ENCODE assay signal across 16 mouse cellular contexts in the genomic region with DNA sequence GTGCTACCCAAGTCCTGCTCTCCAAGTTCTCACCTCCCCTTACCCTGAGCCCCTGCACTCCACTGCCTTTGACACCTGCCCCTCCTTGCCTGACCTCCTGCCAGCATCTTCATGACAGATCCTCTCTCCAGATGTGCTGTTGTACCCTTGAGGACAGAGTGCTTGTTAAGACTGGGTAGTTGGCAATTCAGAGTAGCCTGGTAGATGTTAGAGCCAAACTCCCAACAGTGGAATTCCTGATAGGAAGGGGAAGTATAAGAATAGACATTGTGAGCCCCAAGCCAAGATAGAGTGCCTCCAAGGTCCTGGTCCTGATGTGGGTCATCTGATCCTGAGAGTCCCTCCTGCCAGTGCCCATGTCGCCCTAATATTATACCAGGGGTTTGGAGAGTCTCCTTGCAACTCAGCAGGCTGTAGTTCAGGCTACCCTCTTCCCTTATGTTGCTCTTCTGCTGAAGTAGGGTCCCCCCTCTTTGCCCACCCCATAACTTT.
DNase-seq lines count a peak whose midpoint lies in the region; ATAC-seq and TF ChIP-seq lines count a peak whose summit lies in the region.
"Had no signal": no experiment of that assay in that cellular context is flagged by ENCODE, and none has a peak within 500 bp of the region (broad histone marks: within the 10 kb centered on the region; RNA-seq: fewer than 3 reads in every experiment).

No protein-coding gene starts in this region.

- H3K9ac ChIP-seq in forebrain, embryonic 15.5 days (replicated peaks), result 0 out of 2 replicates have a peak overlapping the region, but pooled peaks have one; percentile 5
- no peak overlapping the region for H3K9ac ChIP-seq in midbrain, embryonic 12.5 days (replicated peaks)
- H3K9ac ChIP-seq in intestine, embryonic 15.5 days, result no peak overlapping the region
- H3K9ac ChIP-seq: liver, embryonic 12.5 days; neural tube, embryonic 12.5 days had no signal

- H3K36me3 ChIP-seq in forebrain, embryonic 15.5 days, result peaks cover 14% of the 10 kb centered on the region
- H3K36me3 ChIP-seq in midbrain, embryonic 12.5 days, result no peaks in the 10 kb centered on the region
- no peaks in the 10 kb centered on the region for H3K36me3 ChIP-seq in intestine, embryonic 15.5 days
- H3K36me3 ChIP-seq: limb, embryonic 10.5 days; liver, embryonic 12.5 days; neural tube, embryonic 12.5 days had no signal

- peak overlapping the region; percentile 57 for H3K27ac ChIP-seq in cortical plate, adult 2 months (ENCODE audit: insufficient read depth, low read length)
- peak overlapping the region; percentile 97 for H3K27ac ChIP-seq in forebrain, embryonic 15.5 days (replicated peaks)
- H3K27ac ChIP-seq in midbrain, embryonic 12.5 days (replicated peaks), result peak overlapping the region; percentile 92
- no peak overlapping the region for H3K27ac ChIP-seq in intestine, embryonic 15.5 days
- H3K27ac ChIP-seq: liver, embryonic 12.5 days; stomach, postnatal 0 days had no signal

- 78% methylated on average over 1 of the region's 1 CpGs for WGBS in forebrain, embryonic 15.5 days
- 65% methylated on average over 1 of the region's 1 CpGs for WGBS in midbrain, embryonic 12.5 days
- 61% methylated on average over 1 of the region's 1 CpGs for WGBS in intestine, embryonic 15.5 days

- DNase-seq in heart, adult 18-20 months, result peak; percentile 15 to 50
- DNase-seq in heart, postnatal 25 days (ENCODE audit: low spot score), result no peak
- no peak for DNase-seq in kidney, adult 9 months
- DNase-seq in retina, postnatal 1 day, result no peak
- DNase-seq: kidney, adult 11 months; kidney, postnatal 25 days; thymus, postnatal 14 days had no signal

- ATAC-seq in forebrain, embryonic 15.5 days (replicated peaks), result no peak
- no peak for ATAC-seq in midbrain, embryonic 12.5 days (ENCODE audit: low FRiP score, low read depth)
- ATAC-seq in intestine, embryonic 15.5 days, result no peak
- ATAC-seq: liver, embryonic 12.5 days; lung, postnatal 0 days had no signal

- no peak for TF ChIP-seq POLR2A in cortical plate, adult 2 months (IDR thresholded peaks at IDR 0.05; ENCODE audit: extremely low read depth, insufficient read depth, low read length)

- no peak overlapping the region for H3K4me3 ChIP-seq in cortical plate, adult 2 months (ENCODE audit: insufficient read depth, low read length)
- no peak overlapping the region for H3K4me3 ChIP-seq in forebrain, embryonic 15.5 days
- H3K4me3 ChIP-seq in midbrain, embryonic 12.5 days, result no peak overlapping the region
- H3K4me3 ChIP-seq in intestine, embryonic 15.5 days (replicated peaks), result no peak overlapping the region
- H3K4me3 ChIP-seq: limb, embryonic 10.5 days; liver, embryonic 12.5 days; neural tube, embryonic 12.5 days had no signal

- no peaks in the 10 kb centered on the region for H3K9me3 ChIP-seq in forebrain, embryonic 15.5 days
- H3K9me3 ChIP-seq in midbrain, embryonic 12.5 days, result no peaks in the 10 kb centered on the region
- H3K9me3 ChIP-seq in intestine, embryonic 15.5 days, result no peaks in the 10 kb centered on the region
- H3K9me3 ChIP-seq: limb, embryonic 10.5 days; liver, embryonic 12.5 days; neural tube, embryonic 12.5 days had no signal

- intact Hi-C loops in heart, postnatal 25 days (cut with DNase I), result no loop called here

- H3K4me2 ChIP-seq in forebrain, embryonic 15.5 days (replicated peaks), result no peak overlapping the region
- H3K4me2 ChIP-seq in midbrain, embryonic 12.5 days (replicated peaks), result no peak overlapping the region
- no peak overlapping the region for H3K4me2 ChIP-seq in intestine, embryonic 15.5 days (replicated peaks)
- H3K4me2 ChIP-seq: liver, embryonic 12.5 days had no signal

- peaks cover 18% of the 10 kb centered on the region for H3K4me1 ChIP-seq in cortical plate, adult 2 months (ENCODE audit: control insufficient read depth, insufficient read depth, low read length)
- H3K4me1 ChIP-seq in forebrain, embryonic 15.5 days, result peaks cover 36% of the 10 kb centered on the region
- H3K4me1 ChIP-seq in midbrain, embryonic 12.5 days, result peaks cover 25% of the 10 kb centered on the region
- H3K4me1 ChIP-seq in intestine, embryonic 15.5 days (replicated peaks), result no peaks in the 10 kb centered on the region
- H3K4me1 ChIP-seq: liver, embryonic 12.5 days had no signal

- no peaks in the 10 kb centered on the region for H3K27me3 ChIP-seq in forebrain, embryonic 15.5 days
- H3K27me3 ChIP-seq in midbrain, embryonic 12.5 days, result peaks cover 4% of the 10 kb centered on the region; the same call in 1 of the 2 replicates
- H3K27me3 ChIP-seq in intestine, embryonic 15.5 days (replicated peaks), result no peaks in the 10 kb centered on the region
- H3K27me3 ChIP-seq: liver, embryonic 12.5 days; neural tube, embryonic 12.5 days had no signal

- no peak for TF ChIP-seq CTCF in cortical plate, adult 2 months (IDR thresholded peaks at IDR 0.05; ENCODE audit: extremely low read depth, insufficient read depth, low read length)

Comparison
In these comparisons a context has a peak if more than half of its experiments do, and no peak if none do; other contexts are left out.
1. DNase-seq: peak in heart, adult 18-20 months (2 of 2); none in heart, postnatal 25 days (single experiment), kidney, adult 9 months (single experiment) and retina, postnatal 1 day (single experiment).